Mouse (Mus musculus) myocyte (in vitro differentiated cells): ENCODE results near the gene Adarb2. TPM values are rescaled to one million over a fixed set of nuclear protein-coding genes. Genes with fewer than 3 reads are reported as not detected.

Experiments used
- H3K27me3 ChIP-seq: one replicate; pipeline ENCODE4 v1.6.1; 2011; ENCODE audit not compliant: control insufficient read depth, insufficient read depth, insufficient read length
- H3K36me3 ChIP-seq: one replicate; pipeline ENCODE4 v1.6.1; 2011; ENCODE audit not compliant: control insufficient read depth, insufficient read depth
- H3K4me2 ChIP-seq: one replicate; pipeline ENCODE4 v1.6.1; 2011; ENCODE audit warnings: low read depth, control low read depth
- H3K4me3 ChIP-seq: one replicate; pipeline ENCODE4 v1.5.1; 2011; ENCODE audit warnings: mild to moderate bottlenecking, control low read depth, moderate library complexity
- H3K79me2 ChIP-seq: one replicate; pipeline ENCODE4 v1.6.1; 2011; ENCODE audit not compliant: control insufficient read depth, insufficient read depth
- H3ac ChIP-seq: one replicate; pipeline ENCODE4 v1.6.1; 2011; ENCODE audit not compliant: control insufficient read depth, insufficient read length
- CEBPB ChIP-seq: IDR thresholded peaks from 2 replicates; pipeline ENCODE4 v1.6.1; 2011; ENCODE audit warnings: mild to moderate bottlenecking, moderate library complexity; ENCODE audit not compliant: poor library complexity, insufficient read depth, severe bottlenecking
- E2F4 ChIP-seq: IDR thresholded peaks from one replicate; pipeline ENCODE4 v1.6.1; 2011; ENCODE audit warnings: mild to moderate bottlenecking, control low read depth, moderate library complexity; ENCODE audit not compliant: insufficient read depth
- MAX ChIP-seq: IDR thresholded peaks from one replicate; pipeline ENCODE4 v1.6.1; 2011; ENCODE audit warnings: low read depth, mild to moderate bottlenecking, control low read depth
- MYOD1 ChIP-seq, 3 experiments: IDR thresholded peaks; one replicate each; pipeline ENCODE4 v1.6.1; 2011; ENCODE audit warnings: control low read depth in 2 of 3, low read depth in 2 of 3, mild to moderate bottlenecking in 2 of 3, moderate library complexity in 1 of 3; ENCODE audit not compliant: insufficient read length in 2 of 3, control insufficient read depth in 1 of 3
- MYOG ChIP-seq, 3 experiments: IDR thresholded peaks; one replicate each; pipeline ENCODE4 v1.6.1; 2011; ENCODE audit warnings: control low read depth in 2 of 3, low read depth in 2 of 3, mild to moderate bottlenecking in 2 of 3; ENCODE audit not compliant: insufficient read length in 2 of 3, control insufficient read depth in 1 of 3, insufficient read depth in 1 of 3
- POLR2A ChIP-seq: IDR thresholded peaks from one replicate; pipeline ENCODE4 v1.6.1; 2011; ENCODE audit warnings: low read depth, mild to moderate bottlenecking, control low read depth, moderate library complexity; ENCODE audit not compliant: insufficient read length
- POLR2AphosphoS2 ChIP-seq: IDR thresholded peaks from one replicate; pipeline ENCODE4 v1.6.1; 2011; ENCODE audit warnings: low read depth, control low read depth; ENCODE audit not compliant: insufficient read length
- REST ChIP-seq: IDR thresholded peaks from one replicate; pipeline ENCODE4 v1.6.1; 2011; ENCODE audit warnings: mild to moderate bottlenecking, control low read depth, moderate library complexity; ENCODE audit not compliant: insufficient read depth, insufficient read length
- SRF ChIP-seq: IDR thresholded peaks from one replicate; pipeline ENCODE4 v1.6.1; 2011; ENCODE audit warnings: low read depth; ENCODE audit not compliant: control insufficient read depth, insufficient read length
- TCF12 ChIP-seq: IDR thresholded peaks from one replicate; pipeline ENCODE4 v1.6.1; 2011; ENCODE audit warnings: mild to moderate bottlenecking, control low read depth; ENCODE audit not compliant: poor library complexity, insufficient read depth, severe bottlenecking
- TCF3 ChIP-seq: IDR thresholded peaks from one replicate; pipeline ENCODE4 v1.6.1; 2011; ENCODE audit warnings: low read depth, control low read depth; ENCODE audit not compliant: insufficient read length
- USF1 ChIP-seq: IDR thresholded peaks from one replicate; pipeline ENCODE4 v1.6.1; 2011; ENCODE audit warnings: low read depth, mild to moderate bottlenecking, control low read depth, moderate library complexity
- polyA plus RNA-seq: library from polyadenylated mRNA; unstranded; fragments of >200 nt; fragmentation: generic; extraction: Trizol; gene quantifications from one replicate; pipeline ENCODE4 v1.2.1, GENCODE M21; 2012; ENCODE audit warnings: missing spikeins

Adarb2 gene
- polyA plus RNA-seq, 1 experiment = not detected

DNA sequence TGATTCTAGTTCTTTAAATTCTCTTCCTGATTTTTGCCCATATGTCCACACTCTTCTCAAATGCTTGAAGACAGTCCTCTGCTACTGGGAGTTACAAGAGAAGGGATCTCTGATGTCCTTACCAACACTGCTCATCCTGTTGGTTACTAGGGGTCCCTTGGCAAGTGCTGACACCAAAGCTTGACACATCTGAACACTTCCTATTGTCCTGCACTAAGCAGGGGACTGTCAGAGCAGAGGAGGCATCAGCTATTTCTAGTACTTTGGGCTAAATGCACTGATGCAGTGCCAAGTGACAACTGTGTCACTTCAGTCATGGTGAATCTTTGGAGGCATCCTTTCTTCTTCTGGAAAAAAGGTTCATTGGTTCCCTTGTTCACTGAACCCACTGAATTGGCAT is 150.3 kb downstream of the Adarb2 start:
- Histone ChIP-seq H3K4me2 (no peak overlapping the region), H3K36me3 (no peaks in the 10 kb centered on the region), H3ac (no peak overlapping the region), H3K4me3 (no peak overlapping the region), H3K79me2 (no peaks in the 10 kb centered on the region), H3K27me3 (no peaks in the 10 kb centered on the region)
- no peak for TF ChIP-seq USF1

DNA sequence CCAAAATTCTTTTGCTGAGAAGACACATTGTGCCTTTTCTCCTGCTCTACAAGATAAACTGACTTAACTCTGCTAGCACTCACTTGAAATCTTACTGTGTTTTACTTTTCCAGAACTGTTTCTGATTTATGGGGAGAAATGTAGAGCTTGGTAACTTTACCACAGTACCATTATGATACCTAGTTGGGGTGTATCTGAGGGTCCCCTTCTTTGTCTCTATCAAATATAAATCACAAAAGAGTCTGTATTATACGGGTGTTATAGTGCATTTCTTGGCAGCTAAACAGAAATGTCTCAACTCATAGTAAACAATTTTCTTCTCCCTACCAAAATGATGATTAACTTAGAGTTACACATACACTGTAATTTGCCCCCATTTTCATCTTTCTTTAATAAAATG is 162.9 kb downstream of the Adarb2 start:
- Histone ChIP-seq H3K79me2 (no peaks in the 10 kb centered on the region), H3K36me3 (no peaks in the 10 kb centered on the region), H3K4me2 (no peak overlapping the region), H3ac (no peak overlapping the region), H3K27me3 (no peaks in the 10 kb centered on the region), H3K4me3 (no peak overlapping the region)
- TF ChIP-seq USF1 (no peak), MAX (no peak), MYOG (IDR thresholded peaks at IDR 0.05; ENCODE audit: control insufficient read depth in 1 of 3, insufficient read depth in 1 of 3, insufficient read length in 2 of 3, low read depth in 2 of 3) (no peak), MYOD1 (IDR thresholded peaks at IDR 0.05; ENCODE audit: control insufficient read depth in 1 of 3, insufficient read length in 2 of 3, low read depth in 2 of 3) (no peak), REST (no peak), POLR2AphosphoS2 (no peak), POLR2A (no peak)

DNA sequence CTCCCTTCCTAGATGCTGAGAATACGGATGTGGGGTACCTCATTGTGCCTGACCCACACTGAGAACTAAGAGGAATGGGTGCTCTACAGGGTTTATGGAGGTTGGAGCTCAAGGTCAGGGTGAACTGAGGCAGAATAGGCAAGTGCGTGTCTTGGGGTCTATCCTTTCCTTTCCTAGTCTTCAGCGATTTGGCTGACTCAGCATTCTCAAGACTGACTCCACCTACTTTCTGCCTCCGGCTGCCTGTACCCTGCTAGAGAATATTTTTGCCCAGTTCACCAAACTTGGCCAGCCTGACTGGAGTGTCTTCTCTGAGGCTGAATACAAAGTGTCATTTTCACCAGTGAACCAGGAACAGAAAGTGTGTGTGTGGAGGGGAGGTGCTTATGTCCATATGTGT is 163.4 kb downstream of the Adarb2 start:
- Histone ChIP-seq H3K79me2 (no peaks in the 10 kb centered on the region), H3K4me3 (no peak overlapping the region), H3ac (no peak overlapping the region), H3K36me3 (no peaks in the 10 kb centered on the region), H3K4me2 (no peak overlapping the region), H3K27me3 (no peaks in the 10 kb centered on the region)
- no peak for TF ChIP-seq TCF12
- no peak for TF ChIP-seq POLR2A
- no peak for TF ChIP-seq MYOD1 (IDR thresholded peaks at IDR 0.05; ENCODE audit: control insufficient read depth in 1 of 3, insufficient read length in 2 of 3, low read depth in 2 of 3)
- no peak for TF ChIP-seq MYOG (IDR thresholded peaks at IDR 0.05; ENCODE audit: control insufficient read depth in 1 of 3, insufficient read depth in 1 of 3, insufficient read length in 2 of 3, low read depth in 2 of 3)
- TF ChIP-seq REST = no peak
- TF ChIP-seq E2F4 = no peak
- no peak for TF ChIP-seq CEBPB
- no peak for TF ChIP-seq USF1
- no peak for TF ChIP-seq TCF3
- TF ChIP-seq MAX = no peak
- no peak for TF ChIP-seq SRF

DNA sequence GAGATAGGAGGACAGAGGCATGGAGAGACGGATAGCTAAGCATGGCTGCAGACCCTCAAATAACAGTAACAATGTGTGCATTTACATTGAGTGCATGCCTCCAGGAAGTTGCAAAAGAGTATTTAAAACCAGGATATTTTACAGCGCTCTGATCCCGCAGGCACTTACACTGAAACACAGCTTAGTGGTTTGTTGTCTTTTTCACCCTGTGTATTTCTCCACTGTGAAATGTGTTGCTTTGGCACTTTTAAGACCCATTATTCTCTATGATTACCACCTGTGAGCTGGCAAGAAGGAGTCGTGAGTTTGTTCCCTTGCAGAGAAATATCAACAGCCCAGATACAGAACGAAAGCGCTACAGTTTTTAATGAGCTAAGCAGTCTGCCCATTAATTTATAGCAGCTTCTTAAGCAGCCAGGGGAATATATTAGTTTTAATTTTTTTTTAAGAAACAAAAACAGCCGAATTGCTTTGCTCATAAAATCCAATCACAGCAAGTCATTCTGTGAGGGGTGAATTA is 167.3 kb downstream of the Adarb2 start:
- H3K79me2 ChIP-seq = no peaks in the 10 kb centered on the region
- no peaks in the 10 kb centered on the region for H3K36me3 ChIP-seq
- H3K27me3 ChIP-seq = no peaks in the 10 kb centered on the region
- no peak overlapping the region for H3ac ChIP-seq
- no peak overlapping the region for H3K4me3 ChIP-seq
- H3K4me2 ChIP-seq = no peak overlapping the region
- TF ChIP-seq E2F4 (no peak), TCF3 (no peak), MYOD1 (IDR thresholded peaks at IDR 0.05; ENCODE audit: control insufficient read depth in 1 of 3, insufficient read length in 2 of 3, low read depth in 2 of 3) (no peak), MYOG (IDR thresholded peaks at IDR 0.05; ENCODE audit: control insufficient read depth in 1 of 3, insufficient read depth in 1 of 3, insufficient read length in 2 of 3, low read depth in 2 of 3) (no peak), POLR2AphosphoS2 (no peak), SRF (no peak), USF1 (no peak), MAX (no peak), REST (no peak), TCF12 (no peak), POLR2A (no peak), CEBPB (no peak)

DNA sequence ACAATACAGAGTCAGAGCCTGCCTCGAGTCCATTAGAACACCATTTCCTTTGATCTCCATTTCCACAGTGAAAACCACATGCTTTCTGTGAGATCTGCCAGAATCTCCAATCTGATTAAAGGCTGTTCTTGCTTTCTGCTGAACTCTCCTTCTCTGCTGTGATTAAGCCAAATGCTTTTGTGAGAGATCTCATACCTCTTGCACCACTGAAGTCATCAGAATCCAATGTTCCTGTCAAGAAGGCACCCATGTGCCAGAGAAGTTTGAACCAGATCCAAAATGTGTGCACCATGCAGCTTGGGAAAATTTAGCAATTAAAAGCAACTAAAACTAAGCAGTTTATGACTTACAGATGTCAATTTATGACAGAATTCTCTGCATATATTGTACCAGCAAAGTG is 185.9 kb downstream of the Adarb2 start:
- no peak overlapping the region for H3K4me3 ChIP-seq
- H3K4me2 ChIP-seq = no peak overlapping the region
- no peaks in the 10 kb centered on the region for H3K79me2 ChIP-seq
- H3K36me3 ChIP-seq = no peaks in the 10 kb centered on the region
- no peaks in the 10 kb centered on the region for H3K27me3 ChIP-seq
- no peak overlapping the region for H3ac ChIP-seq
- TF ChIP-seq REST (no peak), TCF12 (no peak), MYOD1 (IDR thresholded peaks at IDR 0.05; ENCODE audit: control insufficient read depth in 1 of 3, insufficient read length in 2 of 3, low read depth in 2 of 3) (no peak), E2F4 (no peak), SRF (no peak), MYOG (IDR thresholded peaks at IDR 0.05; ENCODE audit: control insufficient read depth in 1 of 3, insufficient read depth in 1 of 3, insufficient read length in 2 of 3, low read depth in 2 of 3) (no peak), POLR2A (no peak), TCF3 (no peak), POLR2AphosphoS2 (no peak), MAX (no peak), CEBPB (no peak), USF1 (no peak)
